Mouse (Mus musculus) stomach, embryonic 16.5 days (tissue): ENCODE measurements at regions not wholly inside any gene's neighbourhood (a gene's known extent, or its start where the extent isn't known, plus 50 kb on each side); places are given as distances from the start of the nearest gene placed in this dataset.

Source experiments
- ATAC-seq: fragments of 200-750 bp; cut with Nextera tagmentation; 2 replicates; pipeline ENCODE4 v1.8.0; 2017; ENCODE audit warnings: moderate number of reproducible peaks, moderate TSS enrichment; ENCODE audit not compliant: insufficient read depth, low FRiP score
- H3K27ac ChIP-seq: fragments of 300-500 bp; sonication (generic); 2 replicates; pipeline ENCODE4 v1.5.1; 2014; ENCODE audit warnings: low read length
- H3K27me3 ChIP-seq: fragments of 300-500 bp; sonication (generic); 2 replicates; pipeline ENCODE4 v1.6.1; 2014; ENCODE audit warnings: low read length, control low read depth, mixed read lengths; ENCODE audit not compliant: control insufficient read depth, insufficient read depth
- H3K36me3 ChIP-seq: fragments of 300-500 bp; sonication (generic); 2 replicates; pipeline ENCODE4 v1.6.1; 2014; ENCODE audit warnings: low read length; ENCODE audit not compliant: control insufficient read depth, insufficient read depth
- H3K4me1 ChIP-seq: fragments of 300-500 bp; sonication (generic); 2 replicates; pipeline ENCODE4 v1.6.1; 2014; ENCODE audit warnings: low read length, control low read depth, mixed read lengths; ENCODE audit not compliant: control insufficient read depth, insufficient read depth
- H3K4me2 ChIP-seq: fragments of 300-500 bp; sonication (generic); 2 replicates; pipeline ENCODE4 v1.6.1; 2014; ENCODE audit warnings: low read depth, low read length, mixed read lengths
- H3K4me3 ChIP-seq: fragments of 300-500 bp; sonication (generic); replicated peaks from 2 replicates; pipeline ENCODE4 v1.5.1; 2014; ENCODE audit warnings: mild to moderate bottlenecking, low read length
- H3K9ac ChIP-seq: fragments of 300-500 bp; sonication (generic); 2 replicates; pipeline ENCODE4 v1.6.1; 2014; ENCODE audit warnings: low read length
- H3K9me3 ChIP-seq: fragments of 300-500 bp; sonication (generic); replicated peaks from 2 replicates; pipeline ENCODE4 v1.6.1; 2016; ENCODE audit warnings: low read length, control low read depth; ENCODE audit not compliant: control insufficient read depth
- WGBS: fragments of 180-500 bp; shearing (Covaris S2); extraction: QIAGEN DNeasy Blood & Tissue Kit; methylation state at CpG from one replicate; pipeline ENCODE4 v1.1.7; 2014; 5-methylcytosine and 5-hydroxymethylcytosine counted together

DNA sequence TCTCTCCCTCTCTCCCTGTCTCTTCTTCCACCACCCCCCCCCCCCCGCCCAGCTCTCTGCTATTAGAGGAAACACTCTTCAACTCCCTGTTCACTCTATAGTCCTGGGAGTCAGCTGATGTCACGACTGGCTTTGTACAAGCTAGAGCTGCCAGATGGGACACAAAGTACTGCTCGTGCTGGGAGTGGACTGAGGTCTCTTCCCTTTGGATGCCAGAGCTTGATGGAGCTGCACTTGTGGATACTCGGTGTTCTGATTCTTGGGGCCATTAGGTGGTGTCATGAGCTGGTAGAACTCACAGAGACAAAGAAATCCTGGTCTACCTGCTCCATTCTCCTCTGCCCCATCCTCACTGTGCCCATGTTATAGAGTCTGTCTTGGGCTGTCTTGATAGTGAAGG, 415.9 kb downstream of the Rps24 start:
- Histone ChIP-seq H3K9me3 (no peaks in the 10 kb centered on the region), H3K27me3 (no peaks in the 10 kb centered on the region), H3K36me3 (no peaks in the 10 kb centered on the region), H3K27ac (no peak overlapping the region), H3K9ac (no peak overlapping the region), H3K4me1 (peaks cover 19% of the 10 kb centered on the region), H3K4me2 (no peak overlapping the region), H3K4me3 (no peak overlapping the region)
- WGBS, result 9% methylated on average over 3 of the region's 4 CpGs
- no peak for ATAC-seq

DNA sequence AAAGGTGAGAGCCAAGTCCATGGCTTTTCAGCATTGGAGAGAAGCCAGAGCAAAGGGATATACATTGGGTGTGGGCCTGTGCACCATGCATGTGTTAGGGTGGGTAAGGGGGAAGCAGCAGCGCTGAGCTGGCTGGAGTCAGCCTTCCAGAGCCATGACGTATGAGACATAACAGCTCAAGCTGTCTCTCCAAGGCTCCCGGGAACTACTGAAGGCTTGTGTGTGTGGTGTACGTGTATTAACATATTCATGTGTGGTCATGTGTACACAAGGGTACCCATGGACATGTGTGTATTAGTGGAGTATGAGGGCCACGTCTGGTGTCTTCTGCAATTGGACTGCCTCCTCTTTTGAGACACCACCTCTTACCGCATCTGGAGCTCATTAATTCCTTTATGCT, 417.8 kb downstream of the Rps24 start:
- Histone ChIP-seq H3K4me2 (no peak overlapping the region), H3K27ac (no peak overlapping the region), H3K36me3 (no peaks in the 10 kb centered on the region), H3K9ac (no peak overlapping the region), H3K4me3 (no peak overlapping the region), H3K9me3 (no peaks in the 10 kb centered on the region), H3K4me1 (peaks cover 19% of the 10 kb centered on the region), H3K27me3 (no peaks in the 10 kb centered on the region)
- 75% methylated on average over 6 of the region's 6 CpGs for whole genome bisulfite sequencing
- no peak for ATAC-seq

DNA sequence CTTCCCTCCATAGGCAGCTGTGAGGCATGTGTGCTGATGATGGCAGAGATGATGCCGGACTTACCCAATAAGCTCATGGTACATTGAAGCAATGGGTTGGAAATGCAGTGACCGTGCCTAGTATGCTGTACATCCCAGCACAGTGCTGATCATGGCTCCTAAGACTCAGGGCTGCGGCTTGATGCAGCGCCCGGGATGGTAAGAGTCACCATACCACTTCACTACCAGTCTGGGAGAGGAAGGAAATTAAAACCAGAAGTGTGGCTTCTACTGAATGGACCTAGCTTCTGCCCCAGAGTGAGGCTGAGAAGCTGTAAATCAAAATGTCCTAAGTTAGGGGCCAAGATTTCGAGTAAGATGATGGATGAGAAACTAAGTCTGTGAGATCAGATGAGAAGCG, 420.0 kb downstream of the Rps24 start:
- Histone ChIP-seq H3K27me3 (no peaks in the 10 kb centered on the region), H3K9ac (no peak overlapping the region), H3K27ac (no peak overlapping the region), H3K4me3 (no peak overlapping the region), H3K36me3 (no peaks in the 10 kb centered on the region), H3K9me3 (no peaks in the 10 kb centered on the region), H3K4me1 (peaks cover 5% of the 10 kb centered on the region; the same call in 1 of the 2 replicates), H3K4me2 (no peak overlapping the region)
- 69% methylated on average over 7 of the region's 7 CpGs for WGBS
- ATAC-seq, result no peak

DNA sequence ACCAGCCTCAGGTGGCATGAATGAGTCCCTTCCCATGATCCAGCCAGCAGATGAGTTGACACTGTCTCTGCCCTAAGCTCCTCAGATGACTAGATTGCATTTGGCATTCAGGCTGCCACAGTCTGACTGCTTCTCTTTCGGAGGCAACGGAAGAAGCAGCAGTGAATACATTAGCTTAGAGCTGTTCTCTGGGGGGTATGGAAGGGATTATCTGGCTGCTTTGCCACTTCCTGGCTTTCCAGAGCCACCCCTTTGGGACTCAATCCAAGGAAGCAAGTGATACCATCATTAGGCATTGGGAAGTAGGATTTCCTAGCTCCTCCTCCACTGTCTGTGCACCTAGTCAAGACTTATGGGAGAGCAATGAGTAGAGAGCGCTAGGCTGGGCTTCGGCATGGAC, 421.5 kb downstream of the Rps24 start:
- H3K9me3 ChIP-seq, result no peaks in the 10 kb centered on the region
- no peaks in the 10 kb centered on the region for H3K36me3 ChIP-seq
- ATAC-seq, result no peak
- 90% methylated on average over 4 of the region's 4 CpGs for WGBS
- H3K4me3 ChIP-seq, result no peak overlapping the region
- H3K4me1 ChIP-seq, result peaks cover 5% of the 10 kb centered on the region; the same call in 1 of the 2 replicates
- no peaks in the 10 kb centered on the region for H3K27me3 ChIP-seq
- no peak overlapping the region for H3K27ac ChIP-seq
- no peak overlapping the region for H3K4me2 ChIP-seq
- no peak overlapping the region for H3K9ac ChIP-seq

DNA sequence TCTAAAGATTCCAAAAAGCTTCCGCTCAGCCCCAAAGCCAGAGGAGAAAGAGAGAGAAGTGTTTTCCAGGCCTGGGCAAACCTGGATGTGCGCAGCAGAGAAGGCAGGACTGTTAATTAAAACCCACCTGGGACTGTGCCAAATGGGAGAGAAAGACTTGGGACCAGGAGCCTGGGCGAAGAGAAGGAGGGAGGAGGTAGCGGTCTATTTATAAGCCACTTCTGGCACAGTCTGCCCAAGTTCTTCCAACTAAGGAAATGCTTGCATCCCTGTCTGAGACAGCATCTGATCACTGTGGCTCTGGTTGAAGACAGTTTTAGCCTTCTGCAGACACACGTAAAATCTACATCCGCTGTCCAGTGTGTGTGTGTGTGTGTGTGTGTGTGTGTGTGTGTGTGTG, 424.7 kb downstream of the Rps24 start:
- H3K4me2 ChIP-seq, result no peak overlapping the region
- H3K4me1 ChIP-seq, result peaks cover 3% of the 10 kb centered on the region; the same call in 1 of the 2 replicates
- H3K36me3 ChIP-seq, result no peaks in the 10 kb centered on the region
- no peaks in the 10 kb centered on the region for H3K9me3 ChIP-seq
- H3K4me3 ChIP-seq, result no peak overlapping the region
- H3K9ac ChIP-seq, result no peak overlapping the region
- WGBS, result 64% methylated on average over 6 of the region's 6 CpGs
- no peaks in the 10 kb centered on the region for H3K27me3 ChIP-seq
- peak; percentile 85 for ATAC-seq
- peak overlapping the region; percentile 61 for H3K27ac ChIP-seq

DNA sequence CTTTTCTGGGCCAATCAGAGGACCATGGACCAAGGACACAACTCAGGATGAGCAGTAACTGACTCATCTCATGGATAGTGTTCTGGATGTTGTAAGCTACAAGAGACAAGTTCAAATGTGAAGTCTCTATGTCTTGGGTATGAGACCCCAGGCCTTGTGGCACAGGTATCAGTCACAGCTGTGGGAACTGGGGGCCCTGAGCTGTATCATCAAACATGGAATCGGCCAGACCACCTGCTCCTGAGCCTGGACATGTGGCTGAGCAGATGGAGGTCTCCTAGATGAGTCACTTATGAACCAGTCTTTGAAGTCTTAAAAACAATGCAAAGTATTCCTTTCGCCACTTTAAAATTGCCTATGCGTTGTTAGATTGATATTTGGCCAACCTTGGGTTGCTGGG, 432.1 kb downstream of the Rps24 start:
- H3K27me3 ChIP-seq, result no peaks in the 10 kb centered on the region
- no peak overlapping the region for H3K9ac ChIP-seq
- H3K9me3 ChIP-seq, result no peaks in the 10 kb centered on the region
- no peak overlapping the region for H3K27ac ChIP-seq
- H3K4me3 ChIP-seq, result no peak overlapping the region
- H3K4me1 ChIP-seq, result no peaks in the 10 kb centered on the region
- no peaks in the 10 kb centered on the region for H3K36me3 ChIP-seq
- 92% methylated on average over 3 of the region's 3 CpGs for WGBS
- no peak for ATAC-seq
- no peak overlapping the region for H3K4me2 ChIP-seq

DNA sequence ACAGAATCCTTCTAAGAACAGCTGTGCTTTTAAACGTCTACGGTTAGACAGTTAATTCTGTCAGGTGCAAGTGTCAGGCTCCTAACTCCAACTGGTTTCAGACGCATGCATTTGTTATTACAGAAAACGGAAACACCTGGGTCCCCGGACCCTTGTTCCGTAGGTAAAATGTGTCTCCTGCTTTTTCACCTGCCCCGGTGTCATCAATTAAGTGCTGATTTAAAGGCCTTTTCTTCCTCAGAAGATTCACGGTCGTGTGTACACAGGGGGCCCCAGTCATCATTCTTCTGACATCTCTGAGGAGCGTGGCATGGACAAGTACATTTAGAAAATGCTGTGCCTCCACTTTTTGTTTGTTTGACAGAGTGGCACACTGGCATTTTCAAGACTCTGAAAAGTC, 435.1 kb downstream of the Rps24 start:
- Histone ChIP-seq H3K9me3 (no peaks in the 10 kb centered on the region), H3K4me3 (no peak overlapping the region), H3K27me3 (no peaks in the 10 kb centered on the region), H3K9ac (no peak overlapping the region), H3K4me2 (no peak overlapping the region), H3K27ac (no peak overlapping the region), H3K4me1 (no peaks in the 10 kb centered on the region), H3K36me3 (no peaks in the 10 kb centered on the region)
- no peak for ATAC-seq
- WGBS, result 45% methylated on average over 10 of the region's 10 CpGs

DNA sequence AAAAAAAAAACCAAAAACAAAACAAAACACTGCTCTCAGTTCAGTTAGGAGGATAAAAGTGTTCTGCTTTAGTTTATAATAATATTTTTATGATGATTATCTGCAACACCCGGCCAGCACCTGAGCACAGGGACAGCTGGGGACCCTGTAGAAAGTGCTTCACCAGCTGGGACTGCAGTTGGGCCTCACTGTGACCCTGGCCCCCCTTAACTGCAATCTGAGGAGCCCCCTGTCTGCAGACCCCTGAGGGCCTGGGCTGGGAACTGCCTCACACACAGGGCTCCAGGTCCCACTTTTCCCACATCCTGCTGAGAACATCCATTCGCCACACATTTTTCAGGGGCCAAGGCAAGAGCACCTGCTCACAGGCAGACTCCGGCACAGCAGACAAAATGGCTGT, 437.6 kb downstream of the Rps24 start:
- ATAC-seq, result no peak
- H3K36me3 ChIP-seq, result no peaks in the 10 kb centered on the region
- no peak overlapping the region for H3K4me3 ChIP-seq
- no peaks in the 10 kb centered on the region for H3K4me1 ChIP-seq
- 71% methylated on average over 3 of the region's 3 CpGs for WGBS
- H3K27ac ChIP-seq, result no peak overlapping the region
- H3K4me2 ChIP-seq, result no peak overlapping the region
- no peak overlapping the region for H3K9ac ChIP-seq
- no peaks in the 10 kb centered on the region for H3K9me3 ChIP-seq
- no peaks in the 10 kb centered on the region for H3K27me3 ChIP-seq

DNA sequence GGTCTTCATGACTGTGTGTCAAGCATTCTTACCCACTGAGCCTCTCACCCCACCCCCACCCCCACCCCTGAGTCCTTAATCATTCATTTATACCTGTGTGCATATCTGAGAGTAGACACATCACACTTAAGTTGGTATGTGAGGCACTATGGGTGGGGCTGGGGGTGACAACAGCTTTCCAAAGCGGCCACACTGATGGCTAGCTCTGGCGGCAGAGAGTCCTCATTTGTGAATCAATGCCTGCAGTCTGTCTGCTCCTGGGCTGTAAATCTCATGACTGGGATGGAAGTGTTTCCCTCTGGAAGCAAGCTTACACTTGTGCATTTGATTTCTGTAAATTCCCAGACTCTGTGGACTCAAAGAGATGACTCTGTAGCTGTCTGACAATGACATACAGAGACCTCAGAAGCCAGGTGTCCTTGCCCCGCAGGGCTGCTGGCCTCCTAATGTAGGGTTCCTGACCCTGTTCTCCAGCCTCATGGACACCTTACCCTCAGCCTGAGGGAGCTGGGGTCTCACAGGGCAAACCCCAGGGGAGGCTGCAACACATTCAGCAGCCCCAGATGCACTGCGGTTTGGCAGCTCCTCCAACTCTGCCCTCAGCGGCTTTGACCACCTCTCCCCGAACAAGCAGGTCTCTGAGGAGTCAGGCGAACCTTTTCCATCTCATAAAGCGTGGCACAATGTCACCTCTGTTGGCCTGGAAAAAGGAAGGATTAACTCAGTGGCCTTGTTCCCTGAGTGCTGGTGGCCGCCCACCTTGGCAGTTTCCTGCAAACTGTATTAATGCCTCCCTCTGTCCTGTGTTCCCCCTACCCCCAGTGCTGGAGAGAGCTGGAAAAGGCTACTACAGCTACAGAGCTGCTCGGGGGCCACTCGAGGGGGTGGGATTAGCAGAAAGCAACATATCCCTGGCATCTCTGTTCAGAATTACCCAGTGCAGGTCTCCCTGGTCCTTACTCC, 439.4 kb downstream of the Rps24 start:
- Histone ChIP-seq H3K4me3 (no peak overlapping the region), H3K9me3 (no peaks in the 10 kb centered on the region), H3K27me3 (no peaks in the 10 kb centered on the region), H3K4me1 (no peaks in the 10 kb centered on the region), H3K36me3 (no peaks in the 10 kb centered on the region), H3K4me2 (no peak overlapping the region), H3K9ac (no peak overlapping the region), H3K27ac (no peak overlapping the region)
- no peak for ATAC-seq
- WGBS, result 59% methylated on average over 11 of the region's 11 CpGs
